ENCODE assay signal across 9 mouse cellular contexts in the genomic region with DNA sequence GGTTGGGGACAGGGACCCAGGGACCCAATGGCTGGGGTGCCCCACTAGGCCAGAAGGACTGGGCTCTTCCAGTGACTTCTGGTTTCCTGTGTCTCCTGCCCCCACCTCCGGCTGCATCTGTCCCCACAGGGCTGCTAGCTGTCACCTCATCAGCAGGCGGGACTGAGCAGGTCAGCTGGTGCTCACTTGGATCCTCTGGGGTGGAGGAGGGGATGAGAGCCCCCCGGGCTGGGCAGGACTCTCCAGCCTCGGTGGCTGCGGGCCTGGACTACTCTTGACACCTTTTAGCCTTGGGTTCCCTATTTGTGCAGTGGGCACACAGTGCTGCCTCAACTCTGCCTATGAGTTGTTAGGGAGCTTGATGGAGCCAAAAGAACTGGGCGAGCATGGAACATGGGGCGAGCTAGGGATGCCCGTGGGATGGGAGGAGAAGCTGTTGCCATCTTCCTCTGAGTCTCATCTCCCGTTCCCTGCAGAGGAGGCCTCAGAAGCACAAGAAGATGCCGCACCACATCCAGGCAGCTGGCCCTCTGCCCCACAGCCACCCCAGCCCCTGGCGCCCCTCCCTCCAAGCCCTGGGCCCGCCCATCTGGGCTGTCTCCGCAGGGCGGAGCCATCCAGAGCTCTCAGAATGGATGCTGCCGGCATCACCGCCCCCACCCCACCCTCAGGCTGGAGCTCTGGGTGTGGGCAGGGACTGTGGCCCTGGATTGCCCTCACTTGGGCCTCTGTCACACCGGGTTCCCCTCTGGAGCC.
A peak's percentile ranks its signal among the peaks of the same experiment; 100 is the strongest.
DNase-seq lines count a peak whose midpoint lies in the region; ATAC-seq and TF ChIP-seq lines count a peak whose summit lies in the region.
"Had no signal": no experiment of that assay in that cellular context is flagged by ENCODE, and none has a peak within 500 bp of the region (broad histone marks: within the 10 kb centered on the region; RNA-seq: fewer than 3 reads in every experiment).

No protein-coding gene starts in this region.

- TF ChIP-seq CTCF in hindbrain, postnatal 0 days (IDR thresholded peaks at IDR 0.05; ENCODE audit: low read depth): no peak

- H3K9ac ChIP-seq in hindbrain, postnatal 0 days (replicated peaks; ENCODE audit: low read length): no peak overlapping the region
- peak overlapping the region; percentile 18 for H3K9ac ChIP-seq in midbrain, embryonic 16.5 days (ENCODE audit: low read depth, low read length)
- H3K9ac ChIP-seq: liver, embryonic 14.5 days had no signal

- peak; percentile 39 for ATAC-seq in frontal cortex, adult (ENCODE audit: low TSS enrichment)
- 0 out of 2 replicates have a peak, but pooled peaks have one; percentile 6 for ATAC-seq in hindbrain, postnatal 0 days
- ATAC-seq in midbrain, embryonic 16.5 days: no peak
- ATAC-seq in erythroblast, adult 5-6 weeks (replicated peaks; ENCODE audit: low FRiP score, poor library complexity, severe bottlenecking): no peak

- H3K36me3 ChIP-seq in hindbrain, postnatal 0 days (ENCODE audit: insufficient read depth, low read length): no peaks in the 10 kb centered on the region
- H3K36me3 ChIP-seq in midbrain, embryonic 16.5 days (ENCODE audit: control insufficient read depth, insufficient read depth, low read length): peaks cover 5% of the 10 kb centered on the region

- H3K4me1 ChIP-seq in hindbrain, postnatal 0 days (ENCODE audit: insufficient read depth, low read length): 0 out of 2 replicates have a peak, but pooled peaks cover 4% of the 10 kb centered on the region
- peaks cover 17% of the 10 kb centered on the region for H3K4me1 ChIP-seq in midbrain, embryonic 16.5 days (ENCODE audit: control insufficient read depth, insufficient read depth, low read length)

- WGBS in hindbrain, postnatal 0 days: 13% methylated on average over 15 of the region's 17 CpGs
- WGBS in midbrain, embryonic 16.5 days: 5% methylated on average over 16 of the region's 17 CpGs

- H3K27me3 ChIP-seq in hindbrain, postnatal 0 days (ENCODE audit: insufficient read depth, low read length): no peaks in the 10 kb centered on the region
- no peaks in the 10 kb centered on the region; the same call in 1 of the 2 replicates for H3K27me3 ChIP-seq in midbrain, embryonic 16.5 days (ENCODE audit: control insufficient read depth, insufficient read depth, low read depth, low read length)

- no peak overlapping the region for H3K27ac ChIP-seq in hindbrain, postnatal 0 days
- H3K27ac ChIP-seq in midbrain, embryonic 16.5 days (ENCODE audit: low read length): no peak overlapping the region
- H3K27ac ChIP-seq: liver, embryonic 14.5 days had no signal

- DNase-seq in frontal cortex, postnatal 25 days (ENCODE audit: low spot score in 2 of 2): no peak
- DNase-seq in right cerebral cortex, adult 18-20 months: peak; percentile 68
- DNase-seq in right cerebral cortex, postnatal 36 days (ENCODE audit: low spot score in 2 of 2): no peak
- peak; percentile 66 for DNase-seq in hindbrain, postnatal 0 days (ENCODE audit: low spot score)
- DNase-seq in gastrocnemius, adult 18-20 months (ENCODE audit: low spot score): no peak

- peak overlapping the region; percentile 43 for H3K4me2 ChIP-seq in hindbrain, postnatal 0 days (ENCODE audit: low read depth, low read length)
- peak overlapping the region; percentile 55 for H3K4me2 ChIP-seq in midbrain, embryonic 16.5 days (ENCODE audit: low read length)

- no peaks in the 10 kb centered on the region for H3K9me3 ChIP-seq in hindbrain, postnatal 0 days (ENCODE audit: low read length)
- no peaks in the 10 kb centered on the region for H3K9me3 ChIP-seq in midbrain, embryonic 16.5 days (replicated peaks; ENCODE audit: control insufficient read depth, low read length, poor library complexity, severe bottlenecking)

- peak overlapping the region; percentile 15; the same call in 1 of the 2 replicates for H3K4me3 ChIP-seq in hindbrain, postnatal 0 days (ENCODE audit: low read length)
- H3K4me3 ChIP-seq in midbrain, embryonic 16.5 days (ENCODE audit: low read depth, low read length): peak overlapping the region; percentile 21; the same call in 1 of the 2 replicates

Comparison
In these comparisons a context has a peak if more than half of its experiments do, and no peak if none do; other contexts are left out.
1. DNase-seq: peak in right cerebral cortex, adult 18-20 months (single experiment) and hindbrain, postnatal 0 days (single experiment); none in frontal cortex, postnatal 25 days (0 of 2), right cerebral cortex, postnatal 36 days (0 of 2) and gastrocnemius, adult 18-20 months (single experiment).
2. ATAC-seq: peak in frontal cortex, adult (single experiment) and hindbrain, postnatal 0 days (single experiment); none in midbrain, embryonic 16.5 days (single experiment) and erythroblast, adult 5-6 weeks (single experiment).